Mouse (Mus musculus): ENCODE measurements around the gene Limch1.

DNA sequence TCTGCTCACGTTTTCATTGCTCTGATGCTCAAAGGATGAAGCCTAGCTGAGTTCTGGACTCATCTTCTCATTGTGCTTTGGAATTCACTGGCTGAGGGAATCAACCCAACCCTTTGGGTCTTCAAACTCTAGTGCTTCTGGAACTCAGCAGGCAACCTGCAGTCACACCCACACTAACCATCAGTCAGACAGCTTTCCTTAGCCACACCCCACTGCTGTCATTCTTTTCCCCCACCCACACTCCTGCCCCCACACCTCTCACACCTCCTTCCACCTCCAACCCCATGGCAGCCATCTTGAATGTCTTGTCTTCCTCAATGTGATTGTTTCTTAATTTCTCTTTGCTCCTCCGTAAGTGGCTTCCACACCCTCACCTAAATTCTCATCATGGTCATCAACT lies 360.6 kb downstream of the Limch1 start:
- no peak for TF ChIP-seq CTCF (IDR thresholded peaks at IDR 0.05; ENCODE audit: control insufficient read depth, insufficient read depth, insufficient replicate concordance, low read depth, low read length)
- TF ChIP-seq POLR2A (IDR thresholded peaks at IDR 0.05; ENCODE audit: control insufficient read depth, low read depth, low read length): no peak
